Mouse (Mus musculus) cerebellum, adult 11 months (tissue): ENCODE results near the gene Ust.
A peak's percentile ranks its signal among the peaks of the same experiment; 100 is the strongest.

Experiments used
- DNase-seq: peaks from one replicate; pipeline ENCODE4 v3.0.0; 2022

Ust gene

GRCm38 (mm10) chr10:8309435-8309834, 209.2 kb downstream of the Ust start:
- DNase-seq: no peak

GRCm38 (mm10) chr10:8304211-8304610, 214.4 kb downstream of the Ust start:
- no peak for DNase-seq

GRCm38 (mm10) chr10:8299166-8299565, 219.5 kb downstream of the Ust start:
- no peak for DNase-seq

GRCm38 (mm10) chr10:8297214-8297613, 221.4 kb downstream of the Ust start:
- DNase-seq: no peak

- no peak for DNase-seq
Measured at GRCm38 (mm10) chr10:8290661-8291060, 228.0 kb downstream of the Ust start.

- DNase-seq: peak; percentile 53
Measured at GRCm38 (mm10) chr10:8287350-8287791, 231.3 kb downstream of the Ust start.

- peak; percentile 37 for DNase-seq
Measured at GRCm38 (mm10) chr10:8283991-8284390, 234.6 kb downstream of the Ust start.

- no peak for DNase-seq
Measured at GRCm38 (mm10) chr10:8277094-8277493, 241.5 kb downstream of the Ust start.

GRCm38 (mm10) chr10:8269681-8270080, 248.9 kb downstream of the Ust start:
- DNase-seq: no peak

GRCm38 (mm10) chr10:8259716-8260115, 258.9 kb downstream of the Ust start:
- DNase-seq: no peak

- DNase-seq: no peak
Measured at GRCm38 (mm10) chr10:8250005-8250404, 268.6 kb downstream of the Ust start.

GRCm38 (mm10) chr10:8242336-8242735, 276.3 kb downstream of the Ust start:
- peak; percentile 50 for DNase-seq

- no peak for DNase-seq
Measured at GRCm38 (mm10) chr10:8240703-8241102, 277.9 kb downstream of the Ust start.

GRCm38 (mm10) chr10:8240242-8240641, 278.4 kb downstream of the Ust start:
- peak; percentile 70 for DNase-seq

GRCm38 (mm10) chr10:8236780-8237571, 281.6 kb downstream of the Ust start:
- DNase-seq: no peak

GRCm38 (mm10) chr10:8233148-8233901, 285.3 kb downstream of the Ust start:
- DNase-seq: no peak

- no peak for DNase-seq
Measured at GRCm38 (mm10) chr10:8232535-8232934, 286.1 kb downstream of the Ust start.

GRCm38 (mm10) chr10:8228375-8228743, 290.3 kb downstream of the Ust start:
- DNase-seq: no peak

GRCm38 (mm10) chr10:8227705-8228374, 290.8 kb downstream of the Ust start:
- peak; percentile 41 for DNase-seq

- no peak for DNase-seq
Measured at GRCm38 (mm10) chr10:8226650-8227049, 292.0 kb downstream of the Ust start.

GRCm38 (mm10) chr10:8224641-8225040, 294.0 kb downstream of the Ust start:
- DNase-seq: no peak

- DNase-seq: no peak
Measured at GRCm38 (mm10) chr10:8224046-8224445, 294.6 kb downstream of the Ust start.

- no peak for DNase-seq
Measured at GRCm38 (mm10) chr10:8216946-8217345, 301.7 kb downstream of the Ust start.

GRCm38 (mm10) chr10:8215181-8215580, 303.4 kb downstream of the Ust start:
- no peak for DNase-seq
